Mouse (Mus musculus) layer of hippocampus, adult 11-12 months (tissue): Measurements from ENCODE around the gene Slc8a2.

Experiments
- DNase-seq: peaks from one replicate; pipeline ENCODE4 v3.0.0; 2022; ENCODE audit warnings: low spot score

Slc8a2 gene

DNA sequence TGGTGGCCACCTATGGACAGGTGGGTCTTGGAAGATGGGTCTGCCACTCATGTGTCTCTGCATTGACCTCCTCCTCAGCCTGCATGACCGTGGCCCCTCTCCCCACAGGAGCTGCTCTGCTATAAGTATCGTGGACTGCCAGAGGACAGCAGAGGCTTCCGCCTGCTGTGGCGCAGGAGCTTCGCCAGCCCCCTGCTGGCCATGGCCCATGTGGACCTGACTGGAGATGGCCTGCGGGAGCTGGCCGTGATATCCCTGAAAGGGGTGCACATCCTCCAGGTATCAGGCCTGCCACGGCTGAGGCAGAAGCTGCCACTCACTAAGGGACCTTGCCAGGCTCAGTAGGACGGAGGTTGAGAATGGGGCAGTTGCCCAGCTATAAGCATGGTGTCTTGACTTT lies 3.8 kb upstream of the Slc8a2 start:
- no peak for DNase-seq

DNA sequence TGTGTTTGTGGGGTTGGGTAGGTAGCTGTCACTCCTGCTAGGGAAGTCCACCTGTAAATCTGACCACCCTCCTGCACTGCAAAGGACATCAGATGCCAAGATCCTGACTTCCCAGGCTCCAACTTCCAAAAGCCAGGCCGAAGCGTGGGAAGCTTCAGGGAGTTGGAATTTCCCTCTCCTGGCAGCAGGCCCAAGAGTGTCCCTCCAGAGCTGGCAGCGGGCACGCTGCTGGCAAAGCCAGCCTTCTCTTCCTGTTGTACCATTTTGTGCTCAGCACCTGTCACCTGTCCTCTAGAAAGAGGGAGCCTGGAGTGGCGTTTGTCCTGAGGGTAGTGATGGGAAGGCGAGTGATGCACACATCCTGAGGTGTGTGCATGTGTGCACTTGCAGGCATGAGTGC lies 1.3 kb upstream of the Slc8a2 start:
- DNase-seq = no peak

DNA sequence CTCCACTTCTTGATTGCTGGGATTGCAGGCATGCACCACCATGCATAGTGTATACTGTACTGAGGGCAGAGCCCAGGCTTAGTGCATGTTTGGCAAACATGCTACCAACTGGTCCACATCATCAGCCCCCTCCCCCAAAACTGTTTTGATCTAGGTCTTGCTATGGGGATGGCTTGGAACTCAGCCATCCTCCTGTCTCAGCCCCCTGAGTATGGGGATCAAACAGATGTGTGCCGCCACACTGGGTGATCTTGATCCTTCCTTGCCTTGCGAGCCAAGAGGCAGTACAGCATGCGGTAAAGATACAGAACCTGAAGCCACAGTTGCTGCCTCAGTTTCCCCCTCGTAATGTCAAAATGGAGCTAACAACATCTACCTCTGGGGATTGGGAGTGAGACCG lies 727 bp upstream of the Slc8a2 start:
- DNase-seq = no peak

DNA sequence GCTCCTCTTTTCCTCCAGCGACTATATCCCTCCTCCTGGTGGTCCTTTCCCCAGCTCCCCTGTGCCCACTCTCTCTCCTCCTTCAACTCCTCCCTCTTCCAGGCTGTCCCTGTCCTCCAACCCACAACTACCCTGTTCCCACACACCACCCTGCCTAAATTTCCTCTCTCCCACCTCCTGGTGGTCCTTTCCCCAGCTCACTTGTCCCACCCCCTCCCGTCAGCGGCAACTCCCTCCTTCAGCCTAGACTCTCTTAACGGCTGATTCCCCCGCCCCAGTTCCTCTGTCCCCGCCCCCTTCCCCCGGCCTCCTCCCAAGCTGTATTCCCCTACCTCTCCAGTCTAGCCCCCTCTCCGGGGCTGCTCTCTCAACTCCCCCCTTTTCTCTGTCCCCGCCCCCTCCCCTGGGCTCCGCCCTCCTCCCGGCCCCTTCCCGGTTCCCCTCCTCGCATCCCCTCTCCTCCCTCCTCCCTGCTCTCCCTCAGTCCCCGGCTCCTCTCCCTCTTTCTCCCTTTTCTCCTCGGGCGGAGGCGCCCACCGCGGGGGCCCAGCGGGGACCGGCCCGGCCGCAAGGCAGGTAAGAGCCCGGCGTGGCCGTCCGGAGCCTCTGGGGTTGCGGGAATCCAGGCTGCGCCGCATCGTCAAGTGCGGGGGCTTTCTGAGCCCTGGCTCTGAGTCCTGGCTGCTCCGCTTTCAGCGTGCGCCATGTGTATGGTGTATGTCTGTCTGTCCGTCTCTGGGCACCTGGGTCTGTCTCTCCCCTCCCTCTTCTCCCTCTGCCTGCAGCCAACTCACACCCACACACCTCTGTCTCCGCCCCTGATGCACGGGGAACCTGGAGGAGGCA lies 443 bp downstream of the Slc8a2 start:
- peak; percentile 54 for DNase-seq

DNA sequence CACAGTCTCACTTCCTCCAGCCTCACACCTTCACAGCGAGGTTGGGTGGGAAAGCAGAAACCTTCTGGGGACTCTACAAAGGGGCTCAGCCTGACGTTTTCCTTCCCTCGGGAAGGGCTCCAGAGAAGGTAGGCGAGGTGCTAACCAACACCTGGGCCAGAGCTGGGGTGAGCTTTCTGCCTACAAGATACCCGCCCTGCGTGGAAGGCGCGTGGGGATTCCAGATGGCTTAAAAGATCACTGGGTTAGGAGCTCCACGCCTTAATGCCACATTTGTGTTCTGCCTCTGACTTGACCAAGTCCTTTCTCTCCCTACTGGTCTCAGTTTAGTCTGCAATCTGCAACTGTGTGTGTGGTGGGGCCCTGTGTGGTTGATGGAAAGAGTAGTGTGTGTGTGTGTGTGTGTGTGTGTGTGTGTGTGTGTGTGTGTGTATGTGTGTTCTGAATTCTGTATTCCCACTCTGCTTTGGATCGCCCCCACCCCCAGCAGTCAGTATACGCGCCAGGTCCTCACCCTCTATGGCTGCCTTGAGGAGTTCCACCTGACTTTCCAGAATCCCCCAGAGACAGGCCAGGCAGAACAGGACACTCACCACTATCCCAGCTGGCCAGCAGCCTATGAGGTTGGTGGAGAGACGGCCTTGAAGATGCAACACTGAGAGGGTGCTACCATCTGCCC lies 1.5 kb downstream of the Slc8a2 start:
- DNase-seq = no peak

DNA sequence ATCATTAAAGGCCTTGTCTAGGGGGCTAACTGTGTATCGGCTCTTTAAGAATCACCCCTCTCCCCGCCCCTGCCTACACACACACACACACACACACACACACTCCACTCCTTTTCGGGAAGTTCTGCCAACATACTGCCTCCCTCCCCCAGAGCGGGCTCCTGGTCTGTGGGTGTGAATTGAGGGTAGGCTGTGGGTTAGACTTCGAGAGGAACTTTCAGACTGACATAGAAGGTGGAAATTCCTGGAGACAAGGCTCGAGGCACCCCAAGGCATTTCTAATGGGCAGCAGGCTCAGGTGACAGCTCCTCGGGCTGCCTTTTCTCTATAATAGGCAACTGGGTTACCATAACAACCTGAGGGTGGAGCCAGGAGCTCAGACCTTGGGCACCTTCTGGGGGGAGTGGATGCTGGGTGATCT lies 2.5 kb downstream of the Slc8a2 start:
- DNase-seq = no peak

DNA sequence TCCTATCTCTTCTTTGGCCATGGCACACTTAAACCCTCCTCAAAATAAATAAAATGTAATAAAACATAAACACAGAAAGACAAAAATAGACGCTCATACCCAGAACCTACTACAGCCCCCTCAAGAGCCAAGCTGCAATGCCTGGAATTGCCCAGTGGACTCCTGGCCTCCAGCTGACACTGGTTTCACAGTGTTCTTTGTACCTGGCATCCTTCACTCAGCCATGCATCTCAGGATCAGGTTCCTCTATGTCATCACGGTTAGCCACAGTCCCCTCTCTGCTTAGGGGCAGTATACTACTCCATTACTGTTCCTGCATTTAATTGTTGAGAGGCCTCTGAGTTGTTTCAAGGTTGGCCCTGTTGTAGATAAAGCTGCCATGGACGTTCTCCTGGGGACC lies 3.3 kb downstream of the Slc8a2 start:
- DNase-seq = no peak

DNA sequence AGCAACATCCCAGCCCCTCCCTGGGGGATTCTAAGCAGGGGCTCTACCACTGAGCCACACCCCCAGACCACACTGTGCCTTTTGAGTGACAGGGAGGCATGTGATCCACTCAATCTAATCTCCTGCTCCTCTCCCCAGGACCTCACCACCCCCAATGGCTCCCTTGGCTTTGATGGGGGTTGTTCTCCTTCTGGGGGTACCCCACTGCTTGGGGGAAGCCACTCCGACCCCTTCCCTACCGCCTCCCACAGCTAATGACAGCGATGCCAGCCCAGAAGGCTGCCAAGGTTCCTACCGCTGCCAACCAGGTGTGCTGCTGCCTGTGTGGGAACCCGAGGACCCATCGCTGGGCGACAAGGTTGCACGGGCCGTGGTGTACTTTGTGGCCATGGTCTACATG lies 4.1 kb downstream of the Slc8a2 start:
- DNase-seq = no peak

DNA sequence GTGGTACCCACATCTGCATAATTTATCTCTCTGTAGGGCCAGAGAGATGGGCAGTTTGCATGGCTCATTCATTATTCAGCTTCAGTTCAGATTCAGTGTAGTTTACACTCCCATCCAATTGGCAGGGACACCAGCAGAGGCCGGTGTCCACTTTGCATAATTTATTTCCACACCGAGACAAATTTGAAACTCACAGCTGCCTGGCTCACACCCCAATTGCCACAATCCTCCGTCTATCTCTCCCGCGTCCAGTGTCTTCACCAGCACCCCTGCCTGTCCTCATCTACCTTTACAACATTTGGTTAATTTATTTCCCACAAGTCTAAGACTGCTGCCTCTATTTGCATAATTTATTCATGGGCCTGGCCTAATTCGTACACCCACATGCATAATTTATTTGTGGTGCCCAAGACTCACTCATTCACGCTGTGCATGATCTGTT lies 5.3 kb downstream of the Slc8a2 start:
- DNase-seq = no peak

DNA sequence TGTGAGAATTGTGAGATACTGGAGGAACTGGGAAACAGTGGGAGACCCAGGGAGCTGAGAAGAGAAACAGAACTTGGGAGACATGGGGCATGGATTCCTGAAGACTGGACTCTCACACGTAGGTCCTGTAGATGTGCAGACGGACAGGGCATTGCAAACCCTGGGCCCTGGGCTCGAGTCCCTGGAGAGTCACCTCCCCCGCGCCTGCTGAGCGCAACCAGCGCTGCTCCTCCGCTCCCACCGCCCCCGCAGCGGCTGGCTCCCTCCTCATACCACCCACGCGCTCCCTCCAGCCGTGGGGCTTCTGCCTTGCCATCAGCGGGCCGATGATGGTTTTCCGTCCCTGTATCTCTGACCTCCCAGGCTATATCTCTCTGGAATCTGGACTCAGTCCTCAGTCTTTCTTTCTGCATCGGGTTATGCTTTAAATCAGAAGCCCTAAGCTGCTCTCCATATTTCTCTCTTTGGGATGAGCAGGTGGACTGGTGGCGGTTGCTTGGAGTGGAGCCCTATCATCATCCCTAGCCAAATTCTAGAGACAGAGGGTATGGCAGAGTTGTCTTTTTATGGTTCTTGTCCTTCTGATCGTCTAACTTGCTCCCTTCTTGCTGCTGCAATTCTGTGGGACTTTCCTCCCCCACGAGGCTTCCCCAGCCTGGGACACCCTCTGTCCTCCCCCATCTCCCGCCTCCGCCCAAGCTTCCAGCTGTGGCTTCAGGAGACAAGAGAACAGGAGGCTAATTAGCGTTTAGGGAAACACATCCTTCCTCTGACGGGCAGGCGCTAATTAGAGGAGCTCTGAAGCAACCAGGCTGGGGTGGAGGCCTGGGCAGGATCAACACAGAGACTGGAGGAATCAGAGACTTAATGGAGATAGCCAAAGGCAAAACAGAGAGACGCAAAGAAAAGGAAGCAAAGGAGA lies 17.1 kb downstream of the Slc8a2 start:
- DNase-seq = peak; percentile 75

DNA sequence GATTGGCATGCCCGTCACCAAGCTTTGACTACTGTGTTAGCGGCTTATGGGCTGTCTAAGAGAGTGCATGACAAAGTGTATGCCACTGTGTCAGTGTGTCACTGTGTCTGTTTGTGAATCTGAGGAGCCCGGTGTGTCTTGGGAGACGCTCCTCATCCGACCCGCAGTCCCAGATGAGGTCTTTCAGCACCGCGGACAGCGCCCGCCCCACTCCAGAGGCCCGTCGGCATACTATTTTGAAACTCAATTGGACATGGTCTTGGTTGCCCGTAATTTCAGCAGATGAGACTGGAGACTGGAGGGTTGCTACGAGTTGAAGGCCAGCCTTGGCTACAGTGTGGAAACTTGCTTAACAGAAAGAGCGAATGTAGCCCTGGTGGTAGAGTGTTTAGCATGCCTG lies 18.0 kb downstream of the Slc8a2 start:
- no peak for DNase-seq

DNA sequence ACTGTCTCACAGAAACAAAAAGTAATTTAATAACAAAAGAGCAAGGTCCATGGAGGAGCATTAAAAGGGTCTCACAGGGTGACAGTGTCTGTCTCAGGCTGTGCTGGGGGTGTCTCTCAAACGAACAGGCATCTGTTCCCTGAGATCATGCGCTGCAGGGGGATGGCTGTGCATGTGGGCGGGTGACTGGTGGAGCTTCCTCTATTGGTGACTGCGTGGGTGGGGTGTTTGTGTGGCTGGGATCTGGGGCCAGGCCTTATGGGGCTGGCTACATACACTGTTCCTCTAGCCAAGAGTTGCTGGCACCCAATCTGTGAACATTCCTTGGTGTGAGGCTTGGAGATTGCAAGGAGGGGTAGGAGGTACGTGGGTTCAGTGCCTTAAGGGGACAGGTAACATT lies 19.6 kb downstream of the Slc8a2 start:
- peak; percentile 91 for DNase-seq

DNA sequence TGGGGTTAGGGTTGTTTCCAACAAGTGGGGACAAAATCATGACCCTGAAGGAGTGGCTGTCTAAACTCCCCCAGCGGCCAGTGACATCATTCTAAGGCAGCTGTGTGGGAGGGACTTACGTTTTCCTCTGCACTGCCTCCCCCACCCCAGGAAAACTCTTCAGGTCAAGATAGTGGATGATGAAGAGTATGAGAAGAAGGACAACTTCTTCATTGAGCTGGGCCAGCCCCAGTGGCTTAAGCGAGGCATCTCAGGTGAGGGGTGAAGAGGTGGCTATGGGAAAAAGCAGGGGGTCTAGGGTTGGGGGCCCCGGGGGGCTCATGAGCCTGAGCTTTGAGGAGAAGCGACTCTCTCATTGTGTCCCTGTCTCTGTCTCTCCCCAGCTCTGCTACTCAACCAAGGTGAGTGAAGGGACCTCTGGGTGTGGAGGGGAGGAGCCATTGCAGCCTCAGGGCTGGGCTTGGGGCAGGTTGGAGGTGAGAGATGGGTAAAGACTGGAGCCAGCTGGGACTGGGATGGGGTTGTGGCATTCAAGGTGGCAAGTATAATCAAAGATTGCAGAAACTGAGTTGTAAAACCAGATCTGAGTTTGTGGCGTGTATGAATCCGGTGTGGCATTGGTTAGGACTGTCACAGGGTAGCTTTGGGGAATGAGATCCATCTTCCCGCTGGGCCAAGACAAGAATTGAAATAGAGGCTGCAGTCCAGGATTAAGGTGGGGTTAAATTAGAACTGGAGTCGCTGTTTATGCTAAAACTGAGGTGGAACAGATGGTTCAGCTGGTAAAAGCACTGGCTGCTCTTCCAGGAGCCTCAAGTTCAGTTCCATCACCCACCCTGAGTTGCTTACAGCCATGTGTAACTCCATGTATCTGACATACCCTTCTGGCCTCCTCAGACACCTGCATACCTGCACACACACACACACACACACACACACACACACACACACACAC lies 20.8 kb downstream of the Slc8a2 start:
- no peak for DNase-seq

DNA sequence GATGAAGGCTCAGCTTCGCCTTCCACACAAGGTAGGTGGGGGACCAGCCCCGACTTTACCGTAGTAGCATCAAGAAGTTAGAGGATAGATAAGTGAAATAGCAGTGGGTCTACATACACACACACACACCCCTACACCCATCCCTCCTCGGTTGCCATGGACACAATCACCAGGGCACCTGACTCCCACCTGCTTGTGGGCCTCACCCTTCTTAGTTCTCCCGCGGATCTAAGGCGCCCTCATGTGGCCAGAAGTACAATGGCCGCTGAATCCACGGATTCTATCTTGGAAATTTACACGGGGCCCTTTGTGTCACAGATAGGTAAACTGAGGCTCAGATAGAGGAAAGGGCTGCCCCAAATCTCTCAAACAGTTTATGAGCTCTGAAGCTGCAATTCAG lies 23.9 kb downstream of the Slc8a2 start:
- peak; percentile 68 for DNase-seq

DNA sequence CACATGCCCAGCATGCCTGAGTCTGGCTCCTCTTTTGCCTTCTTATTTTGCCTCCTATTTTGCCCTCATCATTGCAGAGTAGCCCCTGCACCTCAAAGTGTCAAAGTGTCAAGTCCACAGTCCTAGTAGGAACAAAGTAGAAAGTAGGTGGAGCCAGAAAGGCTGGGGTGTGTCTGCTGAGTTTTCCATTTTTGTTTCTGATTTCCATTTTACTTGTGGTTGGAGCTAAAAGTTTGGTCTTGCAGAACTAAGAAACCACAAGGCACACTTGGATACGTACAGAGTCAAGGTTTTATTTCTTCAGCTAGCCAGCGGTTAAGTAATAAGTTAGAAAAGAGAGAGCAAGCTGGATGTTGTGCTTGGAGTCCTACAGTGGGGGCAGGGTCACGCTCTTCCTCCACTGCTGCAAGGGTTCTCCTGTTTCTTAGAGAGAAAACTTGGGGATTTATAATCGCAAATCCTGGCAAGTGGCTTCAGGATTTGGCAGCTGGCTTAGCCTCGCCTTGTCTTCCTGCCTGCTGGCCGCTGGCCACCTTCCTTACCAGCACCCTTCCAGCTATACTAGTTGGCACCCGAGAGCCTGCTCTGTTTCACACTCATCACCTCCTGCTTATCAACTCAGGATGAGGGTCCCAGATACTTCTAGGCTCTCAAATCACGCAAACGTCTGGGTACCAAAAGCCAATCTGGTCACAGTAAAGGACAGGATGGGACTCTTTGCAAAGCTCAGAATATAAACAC lies 25.7 kb downstream of the Slc8a2 start:
- DNase-seq = no peak

DNA sequence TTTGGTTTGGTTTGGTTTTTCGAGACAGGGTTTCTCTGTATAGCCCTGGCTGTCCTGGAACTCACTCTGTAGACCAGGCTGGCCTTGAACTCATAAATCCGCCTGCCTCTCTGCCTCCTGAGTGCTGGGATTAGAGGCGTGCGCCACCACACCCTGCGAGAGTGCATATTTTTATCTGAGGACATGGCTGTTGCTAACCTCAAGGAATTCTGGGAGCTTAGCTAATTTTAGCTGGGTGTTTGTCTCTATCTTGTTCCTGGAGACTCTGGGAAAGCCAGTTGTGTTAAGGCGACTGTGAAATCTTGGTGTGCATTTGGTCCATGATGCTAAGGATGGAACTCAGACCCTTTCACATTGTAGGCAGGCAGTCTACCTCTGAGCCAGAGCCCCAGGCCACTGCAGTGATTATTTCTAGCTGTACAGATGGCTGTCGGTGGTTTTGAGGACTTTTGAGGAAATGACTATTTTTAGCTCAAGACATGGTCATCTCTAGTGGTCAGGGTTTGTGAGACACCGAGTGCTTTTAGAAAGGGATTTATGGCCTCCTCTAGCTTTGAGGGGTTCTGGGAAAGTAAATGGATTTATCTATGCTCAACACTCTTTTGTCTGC lies 26.6 kb downstream of the Slc8a2 start:
- DNase-seq = no peak

DNA sequence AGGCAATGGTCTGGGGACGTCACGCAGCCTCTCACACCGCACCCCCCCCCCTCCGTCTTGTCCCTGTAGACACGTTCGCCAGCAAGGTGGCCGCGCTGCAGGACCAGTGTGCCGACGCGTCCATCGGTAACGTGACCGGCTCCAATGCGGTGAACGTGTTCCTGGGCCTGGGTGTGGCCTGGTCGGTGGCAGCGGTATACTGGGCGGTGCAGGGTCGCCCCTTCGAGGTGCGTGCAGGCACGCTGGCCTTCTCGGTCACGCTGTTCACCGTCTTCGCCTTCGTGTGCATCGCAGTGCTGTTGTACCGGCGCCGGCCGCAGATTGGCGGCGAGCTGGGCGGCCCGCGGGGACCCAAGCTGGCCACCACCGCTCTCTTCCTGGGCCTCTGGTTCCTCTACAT lies 29.1 kb downstream of the Slc8a2 start:
- DNase-seq = no peak

DNA sequence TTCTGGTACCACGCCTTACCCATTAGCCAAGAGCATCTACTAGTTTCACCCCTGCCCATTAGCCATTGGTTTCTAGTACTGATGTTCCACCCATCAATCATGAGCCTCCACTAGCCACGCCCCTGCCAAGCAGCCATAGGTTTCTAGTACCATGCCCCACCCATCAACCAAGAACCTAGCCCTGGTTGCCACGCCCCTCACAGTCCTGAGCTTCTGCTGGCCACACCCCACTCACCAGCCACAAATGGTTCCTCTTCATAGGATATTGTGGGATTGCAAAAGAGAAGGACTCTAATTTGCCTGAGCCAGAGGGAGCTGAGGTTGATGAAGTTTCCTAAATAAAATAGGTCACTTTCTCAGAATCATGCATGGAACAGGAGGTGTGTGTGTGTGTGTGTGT lies 31.1 kb downstream of the Slc8a2 start:
- DNase-seq = no peak

DNA sequence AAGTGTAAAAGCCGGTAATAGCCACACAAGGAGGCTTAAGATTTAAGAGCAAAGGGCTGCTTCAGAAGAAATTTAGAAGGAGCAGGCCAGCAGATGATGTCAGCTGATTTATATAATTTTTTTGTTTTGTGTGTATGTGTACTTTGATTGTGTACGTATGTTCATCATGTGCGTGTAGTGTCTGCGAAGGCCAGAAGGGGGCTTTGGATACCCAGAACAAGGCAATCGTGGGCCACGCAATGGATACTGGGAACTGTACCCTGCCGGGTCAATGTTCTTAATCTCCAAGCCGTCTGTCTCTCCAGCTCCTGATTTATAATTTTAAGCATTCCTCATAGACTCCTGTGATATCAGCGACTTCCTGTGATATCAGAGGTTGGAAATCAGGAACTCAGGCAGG lies 31.7 kb downstream of the Slc8a2 start:
- DNase-seq = no peak

DNA sequence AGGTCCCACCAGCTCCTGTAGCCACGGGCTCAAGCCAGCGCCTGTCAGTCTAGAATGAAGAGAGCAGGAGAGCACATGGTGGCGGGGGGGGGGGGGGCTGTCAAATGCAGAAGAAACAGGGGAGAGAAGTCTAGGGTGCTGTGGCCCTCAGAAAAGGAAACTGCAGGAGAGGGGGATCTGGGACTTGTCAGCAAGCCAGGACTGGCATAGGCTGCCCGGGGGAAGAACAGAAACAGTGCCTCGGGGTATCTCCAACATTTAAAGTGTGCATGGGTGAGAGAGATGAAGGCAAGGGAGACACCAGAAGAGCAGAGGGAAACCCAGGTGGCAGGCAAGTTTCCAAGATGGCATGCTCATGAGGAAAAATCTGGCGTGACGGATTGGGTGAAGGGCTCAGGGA lies 32.4 kb downstream of the Slc8a2 start:
- no peak for DNase-seq
